Mouse (Mus musculus) kidney, embryonic 16.5 days (tissue): Measurements from ENCODE around the gene Pde8a. TPM values are rescaled to one million over a fixed set of nuclear protein-coding genes. Genes with fewer than 3 reads are reported as not detected.
A peak's percentile ranks its signal among the peaks of the same experiment; 100 is the strongest.

Experiments
- ATAC-seq: fragments of 200-750 bp; cut with Nextera tagmentation; 2 replicates; pipeline ENCODE4 v1.8.0; 2017; ENCODE audit warnings: moderate TSS enrichment; ENCODE audit not compliant: low FRiP score, low TSS enrichment
- H3K27ac ChIP-seq: fragments of 300-500 bp; sonication (generic); 2 replicates; pipeline ENCODE4 v1.5.1; 2014; ENCODE audit warnings: low read length
- H3K27me3 ChIP-seq: fragments of 300-500 bp; sonication (generic); 2 replicates; pipeline ENCODE4 v1.6.1; 2014; ENCODE audit warnings: low read length, control low read depth, mixed read lengths; ENCODE audit not compliant: insufficient read depth
- H3K36me3 ChIP-seq: fragments of 300-500 bp; sonication (generic); 2 replicates; pipeline ENCODE4 v1.6.1; 2014; ENCODE audit warnings: low read length, control low read depth, mixed read lengths; ENCODE audit not compliant: insufficient read depth
- H3K4me1 ChIP-seq: fragments of 300-500 bp; sonication (generic); 2 replicates; pipeline ENCODE4 v1.6.1; 2014; ENCODE audit warnings: low read length, control low read depth, mixed read lengths; ENCODE audit not compliant: insufficient read depth
- H3K4me2 ChIP-seq: fragments of 300-500 bp; sonication (generic); replicated peaks from 2 replicates; pipeline ENCODE4 v1.6.1; 2014; ENCODE audit warnings: low read depth, low read length
- H3K4me3 ChIP-seq: fragments of 300-500 bp; sonication (generic); 2 replicates; pipeline ENCODE4 v1.5.1; 2014; ENCODE audit warnings: mild to moderate bottlenecking, low read length
- H3K9ac ChIP-seq: fragments of 300-500 bp; sonication (generic); replicated peaks from 2 replicates; pipeline ENCODE4 v1.6.1; 2014; ENCODE audit warnings: low read length
- H3K9me3 ChIP-seq: fragments of 300-500 bp; sonication (generic); 2 replicates; pipeline ENCODE4 v1.6.1; 2016; ENCODE audit warnings: low read length, control low read depth
- WGBS: fragments of 180-500 bp; shearing (Covaris S2); extraction: QIAGEN DNeasy Blood & Tissue Kit; methylation state at CpG from one replicate; pipeline ENCODE4 v1.1.7; 2014; 5-methylcytosine and 5-hydroxymethylcytosine counted together
- polyA plus RNA-seq: library from polyadenylated mRNA; unstranded; fragments of >200 nt; fragmentation: Nextera tagmentation; extraction: Ambion mirVana; gene quantifications from 2 replicates; pipeline ENCODE4 v1.2.1, GENCODE M21; 2015

The Pde8a gene
- polyA plus RNA-seq, 1 experiment from 2014 or later, result 5.9 TPM

GRCm38 (mm10) chr7:81220381-81220780 lies 7.0 kb downstream of the Pde8a start:
- no peak overlapping the region for H3K4me3 ChIP-seq
- no peak for ATAC-seq
- 92% methylated on average over 3 of the region's 3 CpGs for WGBS

GRCm38 (mm10) chr7:81224260-81224659 lies 10.9 kb downstream of the Pde8a start:
- H3K27ac ChIP-seq, result no peak overlapping the region
- no peak overlapping the region for H3K4me3 ChIP-seq
- no peak for ATAC-seq
- 0 out of 2 replicates have a peak, but pooled peaks cover 2% of the 10 kb centered on the region for H3K4me1 ChIP-seq
- 89% methylated on average over 7 of the region's 7 CpGs for WGBS
- no peaks in the 10 kb centered on the region for H3K9me3 ChIP-seq
- no peaks in the 10 kb centered on the region for H3K36me3 ChIP-seq
- H3K9ac ChIP-seq, result no peak overlapping the region
- no peak overlapping the region for H3K4me2 ChIP-seq
- no peaks in the 10 kb centered on the region for H3K27me3 ChIP-seq

More at GRCm38 (mm10) chr7:81220381-81220780, 7.0 kb downstream of the Pde8a start:
- Histone ChIP-seq H3K4me2 (no peak overlapping the region), H3K9me3 (no peaks in the 10 kb centered on the region), H3K9ac (no peak overlapping the region), H3K27me3 (no peaks in the 10 kb centered on the region), H3K27ac (no peak overlapping the region), H3K4me1 (0 out of 2 replicates have a peak, but pooled peaks cover 6% of the 10 kb centered on the region), H3K36me3 (no peaks in the 10 kb centered on the region)

DNA sequence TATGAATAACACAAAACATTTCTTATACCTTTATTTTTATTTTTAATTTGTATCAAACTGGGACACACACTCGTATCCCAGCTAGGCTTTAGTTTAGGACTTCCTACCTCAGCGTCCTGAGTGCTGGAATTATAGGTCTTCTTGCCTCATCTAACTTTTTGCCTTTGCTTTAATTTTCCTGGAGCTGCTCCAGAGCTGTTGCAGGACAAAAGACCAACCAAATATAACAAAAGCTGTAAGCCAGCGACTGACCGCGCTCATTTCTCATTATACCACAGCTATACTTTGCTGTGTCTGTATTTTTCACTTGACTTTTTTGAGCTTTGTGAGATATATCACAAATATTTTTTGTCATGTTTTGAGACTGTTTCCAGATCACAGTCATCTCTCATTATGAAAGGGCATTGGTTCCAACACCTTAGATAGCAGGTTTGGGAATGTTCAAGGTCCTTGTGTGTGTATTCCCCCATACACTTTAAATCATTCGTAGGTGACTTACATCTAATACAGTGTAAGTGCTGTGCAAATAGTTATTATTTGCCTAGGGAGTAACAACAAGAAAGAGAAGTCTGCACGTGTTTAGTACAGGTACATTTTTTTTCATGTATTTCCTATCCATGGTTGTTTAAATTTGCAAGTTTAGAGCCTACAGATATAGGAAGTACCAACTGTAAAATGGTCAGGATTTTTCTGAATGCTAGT lies 16.8 kb downstream of the Pde8a start:
- Histone ChIP-seq H3K27ac (no peak overlapping the region), H3K4me2 (no peak overlapping the region), H3K4me1 (peaks cover 2% of the 10 kb centered on the region), H3K27me3 (no peaks in the 10 kb centered on the region), H3K9ac (no peak overlapping the region), H3K36me3 (no peaks in the 10 kb centered on the region), H3K4me3 (no peak overlapping the region), H3K9me3 (no peaks in the 10 kb centered on the region)
- no peak for ATAC-seq
- WGBS, result 88% methylated on average over 7 of the region's 7 CpGs

DNA sequence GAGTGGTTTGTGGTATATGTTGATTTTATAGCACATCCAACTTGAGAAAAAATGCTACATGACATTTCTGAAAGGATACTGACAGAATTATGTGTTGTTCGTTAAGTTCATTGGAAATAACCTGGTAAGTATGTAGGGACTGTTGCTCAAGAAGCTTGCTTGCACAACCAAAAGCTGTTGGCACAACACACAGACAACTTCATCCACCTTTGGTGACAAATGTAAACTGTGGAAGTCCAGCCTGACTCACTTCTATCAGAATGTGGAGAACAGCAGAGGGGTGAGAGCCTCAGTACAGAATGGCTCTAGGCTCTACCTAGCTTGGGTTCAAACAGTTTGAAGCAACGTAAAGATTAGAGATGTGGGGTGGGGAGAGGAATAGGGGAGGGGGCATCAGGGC lies 19.3 kb downstream of the Pde8a start:
- Histone ChIP-seq H3K27me3 (no peaks in the 10 kb centered on the region), H3K4me1 (peaks cover 12% of the 10 kb centered on the region), H3K9me3 (no peaks in the 10 kb centered on the region), H3K9ac (no peak overlapping the region), H3K4me2 (no peak overlapping the region), H3K27ac (no peak overlapping the region), H3K36me3 (no peaks in the 10 kb centered on the region), H3K4me3 (no peak overlapping the region)
- ATAC-seq, result no peak
- 82% methylated on average over 2 of the region's 2 CpGs for WGBS

GRCm38 (mm10) chr7:81235117-81235516 lies 21.7 kb downstream of the Pde8a start:
- H3K27me3 ChIP-seq, result no peaks in the 10 kb centered on the region
- H3K27ac ChIP-seq, result no peak overlapping the region
- peaks cover 12% of the 10 kb centered on the region for H3K4me1 ChIP-seq
- no peak overlapping the region for H3K4me2 ChIP-seq
- H3K9ac ChIP-seq, result no peak overlapping the region
- no peaks in the 10 kb centered on the region for H3K9me3 ChIP-seq
- ATAC-seq, result no peak
- no peak overlapping the region for H3K4me3 ChIP-seq
- WGBS, result 89% methylated on average over 2 of the region's 2 CpGs
- H3K36me3 ChIP-seq, result no peaks in the 10 kb centered on the region

- Histone ChIP-seq H3K4me1 (peaks cover 12% of the 10 kb centered on the region), H3K9ac (0 out of 2 replicates have a peak overlapping the region, but pooled peaks have one; percentile 11), H3K36me3 (no peaks in the 10 kb centered on the region), H3K27ac (no peak overlapping the region), H3K27me3 (no peaks in the 10 kb centered on the region), H3K4me2 (no peak overlapping the region), H3K9me3 (no peaks in the 10 kb centered on the region), H3K4me3 (no peak overlapping the region)
- no peak for ATAC-seq
- 55% methylated on average over 4 of the region's 4 CpGs for WGBS
These were observed 22.3 kb downstream of the Pde8a start for GRCm38 (mm10) chr7:81235600-81236223.

- no peak overlapping the region for H3K4me2 ChIP-seq
- peak overlapping the region; percentile 85 for H3K27ac ChIP-seq
- H3K9ac ChIP-seq, result no peak overlapping the region
- no peaks in the 10 kb centered on the region for H3K9me3 ChIP-seq
- peak; percentile 96 for ATAC-seq
- H3K4me3 ChIP-seq, result no peak overlapping the region
- H3K4me1 ChIP-seq, result peaks cover 20% of the 10 kb centered on the region
- no peaks in the 10 kb centered on the region for H3K27me3 ChIP-seq
- WGBS, result 36% methylated on average over 5 of the region's 5 CpGs
- H3K36me3 ChIP-seq, result no peaks in the 10 kb centered on the region
These were observed 30.0 kb downstream of the Pde8a start for GRCm38 (mm10) chr7:81243361-81243760.

GRCm38 (mm10) chr7:81249854-81250279 lies 36.5 kb downstream of the Pde8a start:
- Histone ChIP-seq H3K4me3 (no peak overlapping the region), H3K4me2 (peak overlapping the region; percentile 23; the same call in 1 of the 2 replicates), H3K9ac (no peak overlapping the region), H3K27ac (peak overlapping the region; percentile 92), H3K9me3 (no peaks in the 10 kb centered on the region), H3K27me3 (no peaks in the 10 kb centered on the region), H3K36me3 (no peaks in the 10 kb centered on the region), H3K4me1 (peaks cover 21% of the 10 kb centered on the region)
- peak; percentile 66 for ATAC-seq
- WGBS, result 64% methylated on average over 3 of the region's 3 CpGs

DNA sequence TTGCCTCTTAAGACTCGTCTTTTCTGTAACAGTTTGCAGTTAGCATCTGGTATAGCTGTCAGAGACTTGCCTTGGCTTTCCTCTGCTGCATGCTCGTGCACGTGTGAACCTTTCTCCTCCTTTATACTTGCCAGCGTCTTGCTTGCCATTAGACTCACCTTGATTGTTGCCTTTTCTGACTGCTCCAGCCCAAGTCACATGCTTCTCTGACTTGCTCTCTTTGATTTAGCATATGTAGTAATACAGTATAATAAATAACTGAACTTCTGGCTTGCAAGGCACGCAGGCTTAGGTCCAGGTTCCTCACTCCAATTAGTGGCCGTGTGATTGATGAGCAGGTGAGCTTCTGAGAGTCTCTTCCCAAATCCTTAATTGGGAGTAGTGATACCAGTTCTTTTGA lies 37.2 kb downstream of the Pde8a start:
- Histone ChIP-seq H3K27me3 (no peaks in the 10 kb centered on the region), H3K9ac (no peak overlapping the region), H3K9me3 (no peaks in the 10 kb centered on the region), H3K27ac (peak overlapping the region; percentile 80; the same call in 1 of the 2 replicates), H3K4me1 (peaks cover 21% of the 10 kb centered on the region), H3K4me2 (no peak overlapping the region), H3K4me3 (no peak overlapping the region), H3K36me3 (no peaks in the 10 kb centered on the region)
- 58% methylated on average over 6 of the region's 6 CpGs for WGBS
- ATAC-seq, result peak; percentile 21; the same call in 1 of the 2 replicates

GRCm38 (mm10) chr7:81251521-81251920 lies 38.1 kb downstream of the Pde8a start:
- ATAC-seq, result no peak
- Histone ChIP-seq H3K27me3 (no peaks in the 10 kb centered on the region), H3K4me3 (no peak overlapping the region), H3K4me1 (peaks cover 19% of the 10 kb centered on the region), H3K9ac (no peak overlapping the region), H3K4me2 (no peak overlapping the region), H3K9me3 (no peaks in the 10 kb centered on the region), H3K36me3 (no peaks in the 10 kb centered on the region), H3K27ac (peak overlapping the region; percentile 80; the same call in 1 of the 2 replicates)
- WGBS, result 82% methylated on average over 2 of the region's 2 CpGs
